Mouse (Mus musculus) CD4-positive, CD25-positive, alpha-beta regulatory T cell, adult 2 months (primary cell): ENCODE data around the gene Bad.

ENCODE experiments used
- DNase-seq: peaks from one replicate; pipeline ENCODE4 v3.0.0-alpha.2; 2012; ENCODE audit warnings: low read depth, low spot score

Gene Bad

DNA sequence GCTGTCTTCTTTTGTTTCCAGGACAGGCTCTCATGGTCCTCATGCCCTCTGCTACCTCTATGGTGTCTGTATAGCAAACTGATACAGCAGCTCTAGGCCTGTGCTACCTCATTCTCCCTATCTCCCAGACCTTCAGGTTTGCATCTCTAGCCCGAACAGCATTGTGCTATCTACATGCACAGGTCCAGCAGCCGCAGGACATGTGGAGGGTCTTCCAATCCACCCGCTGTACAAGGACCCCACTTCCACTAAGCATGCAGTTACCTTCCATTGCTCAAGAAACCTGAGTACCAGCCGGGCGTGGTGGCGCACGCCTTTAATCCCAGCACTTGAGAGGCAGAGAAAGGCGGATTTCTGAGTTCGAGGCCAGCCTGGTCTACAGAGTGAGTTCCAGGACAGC, 27.1 kb upstream of the Bad start:
- no peak for DNase-seq

DNA sequence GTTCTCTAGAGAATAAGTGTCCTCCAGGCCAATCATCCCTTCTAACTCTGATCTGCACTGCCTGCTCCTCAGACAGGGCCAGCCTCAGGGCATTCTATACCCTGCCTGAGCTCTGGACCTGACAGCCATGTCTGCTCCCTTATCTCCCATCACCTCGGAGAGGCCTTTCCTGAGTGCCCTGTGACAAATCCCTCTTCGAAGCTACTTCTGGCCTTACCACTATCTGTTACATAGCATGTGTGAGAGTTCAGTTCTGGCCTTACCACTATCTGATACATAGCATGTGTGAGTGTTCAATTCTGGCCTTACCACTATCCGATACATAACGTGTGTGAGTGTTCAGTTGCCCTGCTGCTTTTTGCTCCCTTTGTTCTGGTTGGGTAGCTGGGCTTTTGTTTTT, 26.4 kb upstream of the Bad start:
- DNase-seq = no peak

DNA sequence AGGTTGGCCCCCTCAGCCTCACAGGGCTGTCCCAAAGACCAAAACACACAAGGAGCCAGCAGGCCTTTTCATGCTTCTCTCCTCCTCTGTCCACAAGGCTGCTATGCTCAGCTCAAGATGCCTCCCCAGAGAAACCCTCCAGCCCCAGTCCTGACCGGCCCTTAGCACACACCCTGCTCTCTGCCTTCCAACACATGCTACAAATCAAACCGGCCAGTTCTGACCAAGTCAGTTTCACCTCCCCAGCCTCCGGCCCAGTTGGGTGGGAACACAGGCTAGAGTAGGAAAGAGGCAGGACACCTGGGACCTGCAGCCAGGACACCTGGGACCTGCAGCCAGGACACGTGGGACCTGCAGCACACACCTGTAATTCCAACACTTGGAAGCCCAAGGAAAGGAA, 25.2 kb upstream of the Bad start:
- no peak for DNase-seq

DNA sequence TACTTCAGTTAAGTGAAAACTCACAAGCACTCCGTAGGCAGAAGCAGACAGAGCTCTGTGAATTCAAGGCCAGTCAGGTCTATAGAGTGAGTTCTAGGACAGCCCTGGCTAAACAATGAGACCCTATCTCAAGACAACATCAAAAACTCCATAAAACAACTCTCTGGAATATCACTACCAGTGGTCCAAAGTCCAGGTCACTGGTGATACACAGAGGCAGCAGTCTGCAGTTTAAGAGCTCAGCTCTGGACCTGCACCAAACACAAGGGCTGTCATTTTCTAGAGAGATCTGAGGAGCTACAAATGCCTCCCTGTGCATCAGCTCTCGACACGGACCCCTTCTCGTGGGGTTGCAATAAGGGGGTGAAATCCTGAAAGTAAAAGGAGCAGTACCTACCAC, 23.3 kb upstream of the Bad start:
- DNase-seq = no peak

DNA sequence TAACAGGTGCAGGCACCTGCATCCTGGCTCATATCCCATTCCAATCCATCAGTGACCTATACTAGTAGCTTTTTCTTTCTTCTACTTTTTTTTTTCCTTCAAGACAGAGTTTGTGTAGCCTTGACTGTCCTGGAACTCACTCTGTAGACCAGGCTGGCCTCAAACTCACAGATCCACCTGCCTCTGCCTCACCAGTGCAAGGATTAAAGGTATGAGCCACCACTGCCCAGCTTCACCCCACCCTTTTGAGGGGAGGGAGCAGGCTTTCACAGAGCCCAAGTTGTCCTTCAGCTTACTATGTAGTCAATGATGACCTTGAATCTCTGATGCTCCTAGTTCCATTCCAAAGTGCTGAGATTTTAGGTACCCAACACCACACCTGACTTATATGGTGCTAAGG, 22.2 kb upstream of the Bad start:
- DNase-seq = no peak

DNA sequence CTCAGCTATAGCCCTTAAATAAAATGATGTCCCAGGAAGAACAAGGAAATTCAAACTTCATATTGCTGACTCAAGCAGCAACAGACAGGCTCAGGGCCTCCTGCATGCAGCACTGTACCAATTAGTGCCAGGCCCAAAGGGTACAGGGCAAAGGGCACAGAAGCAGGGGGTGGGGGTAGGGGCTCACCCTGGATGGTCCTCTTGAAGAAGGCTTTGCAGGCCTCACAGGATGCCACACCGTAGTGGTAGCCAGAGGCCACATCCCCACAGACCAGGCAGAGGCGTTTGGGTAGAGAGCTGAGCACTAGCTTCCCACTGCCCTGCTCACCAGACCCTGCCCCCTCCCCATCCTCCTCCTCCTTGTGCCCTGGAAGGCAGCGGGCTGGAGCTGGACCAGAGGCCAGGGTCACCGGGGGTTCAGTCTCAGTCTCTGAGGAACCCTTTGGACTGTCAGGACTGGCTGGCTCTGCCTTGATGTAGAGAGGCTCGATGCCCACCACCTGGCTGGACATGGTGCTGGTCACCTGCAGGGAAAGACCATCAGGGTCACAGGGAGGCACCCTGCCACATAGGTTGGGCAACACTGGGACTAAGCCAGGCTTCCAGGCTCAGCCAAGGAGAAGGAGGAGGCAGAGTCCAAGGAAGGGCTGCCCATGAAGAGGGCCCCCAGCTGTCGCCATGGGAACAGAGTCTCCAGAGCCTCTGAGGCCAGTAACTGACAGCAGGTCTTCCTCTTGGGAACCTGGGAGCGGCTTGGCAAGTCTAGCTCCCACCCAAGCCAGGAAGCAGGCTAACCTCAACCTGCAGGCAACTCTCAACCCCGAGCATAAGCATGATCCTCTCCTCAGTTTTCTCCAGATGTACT, 21.6 kb upstream of the Bad start:
- no peak for DNase-seq

DNA sequence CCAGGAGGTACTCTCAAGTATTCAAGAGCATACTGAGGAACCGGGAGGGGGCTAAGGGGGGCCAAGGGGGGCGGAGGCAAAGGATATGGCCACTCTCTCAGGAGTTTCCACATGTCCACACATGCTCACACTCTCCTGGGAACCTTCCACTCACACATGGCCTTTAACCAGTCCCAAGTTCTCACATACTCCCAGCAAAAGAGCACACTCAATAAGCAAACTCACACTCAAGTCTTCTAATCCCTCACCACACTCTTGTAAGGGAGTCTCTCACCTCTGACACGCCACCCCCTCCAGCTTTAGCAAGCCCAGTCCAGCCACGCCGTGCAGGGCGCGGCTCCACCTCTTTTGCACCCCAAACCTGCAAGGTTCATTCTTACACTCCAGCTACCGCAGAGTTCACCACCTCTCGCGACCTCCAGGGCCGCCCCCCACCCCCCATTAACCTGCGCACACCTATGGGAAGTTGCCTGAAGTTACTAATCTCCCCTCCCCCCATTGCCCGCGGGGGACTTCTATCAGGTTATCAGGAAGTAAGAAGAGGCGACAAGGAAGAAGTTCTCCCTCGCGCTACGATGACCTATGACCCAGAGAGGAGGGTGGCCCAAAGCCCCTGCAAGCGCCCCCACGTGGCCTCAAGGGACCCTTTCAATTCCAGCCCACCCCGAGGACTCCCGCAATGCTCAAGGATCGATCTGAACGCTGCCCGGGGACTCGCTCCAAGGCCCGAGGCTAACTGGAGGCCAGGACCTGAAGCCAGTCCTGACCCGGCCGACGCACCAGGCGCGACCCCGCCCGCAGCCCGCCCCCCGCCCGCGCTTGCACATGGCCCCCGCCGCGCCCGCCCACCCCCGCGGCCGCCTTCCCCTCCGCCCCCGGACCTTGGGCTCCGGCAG, 20.7 kb upstream of the Bad start:
- DNase-seq = peak; percentile 67

DNA sequence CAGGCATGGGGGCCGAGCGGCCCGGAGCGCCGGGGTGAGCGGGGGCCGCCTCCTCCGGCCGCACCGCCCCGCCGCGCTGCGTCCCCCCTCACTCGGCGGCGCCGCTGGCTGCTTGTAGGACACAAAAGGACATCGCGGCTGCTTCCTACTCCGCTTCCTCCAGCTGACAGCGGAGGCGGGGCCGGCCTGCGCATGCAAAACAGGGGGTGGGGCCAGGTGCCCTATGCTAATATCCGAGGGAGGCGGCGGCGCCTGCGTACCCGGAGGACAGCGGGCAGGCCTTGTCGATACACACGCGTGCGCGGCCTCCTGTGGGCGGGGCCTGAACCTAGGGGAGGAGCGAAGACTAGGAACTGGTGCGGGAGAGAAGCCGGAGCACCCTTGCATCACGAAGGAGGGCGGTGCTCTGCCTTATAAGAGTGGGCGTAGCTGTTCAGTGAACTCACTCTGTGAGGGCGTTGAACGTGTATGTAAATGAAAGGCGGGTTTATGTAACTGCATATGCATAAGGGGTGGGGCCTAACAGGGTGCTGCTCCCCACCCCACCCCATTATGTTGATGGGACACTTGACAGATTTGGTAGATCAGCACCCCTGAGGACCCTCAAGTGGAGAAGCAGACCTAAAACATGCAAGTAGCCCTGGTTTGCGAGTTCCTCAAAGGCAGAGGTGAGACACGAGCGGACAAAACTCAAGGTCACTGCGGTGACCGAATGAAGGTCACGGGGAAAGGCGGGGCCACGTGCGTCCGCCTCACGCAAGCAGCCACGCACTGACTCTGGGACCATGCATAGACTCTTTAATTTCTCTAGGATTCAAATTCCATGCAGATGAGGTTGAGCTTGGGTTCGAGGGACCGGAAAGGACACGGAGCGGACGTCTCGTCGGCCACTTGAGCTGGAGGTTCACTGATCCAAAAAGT, 19.8 kb upstream of the Bad start, which contains the start of gene Esrra:
TSS of gene Esrra (minus strand) at position 167 of the 921 bp plus-strand sequence.
- peak; percentile 100 for DNase-seq

DNA sequence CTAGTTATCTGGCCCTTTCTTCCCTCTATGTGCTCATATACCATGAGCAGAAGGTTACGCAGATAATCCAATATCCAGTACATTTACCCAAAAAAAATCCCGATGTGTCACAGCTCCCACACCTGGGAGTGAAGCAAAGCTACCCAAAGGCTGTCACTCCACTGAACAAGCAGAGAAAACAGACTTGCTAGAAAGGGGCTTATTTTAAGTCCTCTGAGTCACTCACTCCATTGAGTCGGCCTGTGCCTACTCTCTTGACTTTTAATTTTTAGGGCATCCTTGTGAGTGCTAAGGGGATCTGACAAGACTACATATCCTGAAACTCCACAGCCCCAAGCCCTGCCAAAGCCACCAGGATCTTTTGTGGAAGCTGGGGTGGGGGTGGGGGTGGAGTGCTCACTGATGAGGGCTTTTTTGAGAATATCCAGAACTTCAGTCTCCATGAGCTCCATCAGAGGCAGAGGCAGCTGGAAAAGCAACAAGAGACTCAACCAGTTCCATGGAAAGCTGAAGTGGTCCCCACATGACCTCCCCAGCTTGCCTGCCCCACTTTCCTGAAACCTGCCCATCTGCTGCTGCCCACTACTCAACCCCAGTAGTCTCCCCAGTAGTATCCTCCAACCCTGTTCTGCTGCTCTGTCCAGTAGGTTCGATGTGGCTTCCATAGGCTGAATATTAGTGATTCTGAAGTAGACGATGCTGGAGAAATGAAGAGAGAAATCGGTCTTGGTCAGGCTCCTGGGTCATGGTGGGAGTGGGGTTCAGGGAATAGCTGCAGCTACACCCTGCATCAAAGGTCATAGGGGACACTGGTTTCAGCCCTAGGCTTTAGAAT, 18.5 kb upstream of the Bad start:
- DNase-seq = no peak

DNA sequence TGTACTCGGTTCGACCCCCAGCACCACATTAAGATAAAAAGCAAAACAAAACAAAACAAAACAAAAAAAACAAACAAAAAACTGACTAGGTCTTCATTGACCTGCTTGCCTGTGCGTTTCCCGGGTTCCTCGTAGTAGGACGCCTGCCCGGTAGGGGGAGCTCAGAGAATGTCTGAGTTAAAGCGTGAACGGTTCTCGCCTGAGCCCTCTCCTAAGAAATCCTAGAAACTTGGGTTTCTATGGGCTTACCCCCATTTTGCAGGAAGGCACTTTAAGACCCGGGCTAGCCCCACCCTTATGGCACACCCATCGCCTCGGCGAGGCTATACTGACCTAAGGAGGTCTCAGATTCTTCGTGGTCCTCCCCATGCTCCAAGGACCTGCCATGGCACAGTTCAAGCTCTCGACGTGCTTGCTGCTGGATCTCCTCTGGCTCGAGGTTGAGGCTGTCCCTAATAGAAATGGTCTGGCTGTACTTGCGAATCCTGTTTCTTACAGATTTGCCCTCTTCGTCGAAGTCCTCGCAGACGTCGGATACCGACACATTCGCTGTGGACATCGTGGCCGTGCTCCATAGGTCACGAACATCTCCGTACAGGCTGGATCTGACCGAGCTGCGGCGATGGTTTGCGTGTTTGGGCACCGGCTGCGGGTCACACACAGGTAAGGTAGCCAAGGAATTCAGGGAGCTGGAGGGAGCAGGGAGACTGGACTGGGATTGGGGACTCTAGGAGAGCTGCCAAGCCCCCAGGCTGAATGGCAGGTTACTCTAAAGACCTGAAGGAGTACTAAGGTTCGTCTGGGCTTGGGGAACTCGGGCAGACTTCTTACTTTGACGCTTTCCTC, 17.0 kb upstream of the Bad start:
- peak; percentile 87 for DNase-seq

DNA sequence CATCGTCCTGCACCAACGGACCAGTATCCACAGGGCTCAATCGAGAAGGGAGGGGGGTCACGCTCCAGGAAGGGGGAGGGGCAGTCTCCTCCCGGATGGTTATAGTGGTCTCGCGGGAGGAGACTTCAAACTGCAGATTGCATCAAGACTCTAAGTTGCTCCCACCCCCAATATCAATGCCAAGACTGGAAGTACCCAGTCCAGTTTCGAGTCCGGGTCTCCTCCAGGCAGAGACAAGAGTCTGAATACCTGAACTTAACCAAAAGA, 16.4 kb upstream of the Bad start, which contains the start of gene Catsperz:
TSS of gene Catsperz (minus strand) at position 74 of the 267 bp plus-strand sequence.
- DNase-seq = no peak

DNA sequence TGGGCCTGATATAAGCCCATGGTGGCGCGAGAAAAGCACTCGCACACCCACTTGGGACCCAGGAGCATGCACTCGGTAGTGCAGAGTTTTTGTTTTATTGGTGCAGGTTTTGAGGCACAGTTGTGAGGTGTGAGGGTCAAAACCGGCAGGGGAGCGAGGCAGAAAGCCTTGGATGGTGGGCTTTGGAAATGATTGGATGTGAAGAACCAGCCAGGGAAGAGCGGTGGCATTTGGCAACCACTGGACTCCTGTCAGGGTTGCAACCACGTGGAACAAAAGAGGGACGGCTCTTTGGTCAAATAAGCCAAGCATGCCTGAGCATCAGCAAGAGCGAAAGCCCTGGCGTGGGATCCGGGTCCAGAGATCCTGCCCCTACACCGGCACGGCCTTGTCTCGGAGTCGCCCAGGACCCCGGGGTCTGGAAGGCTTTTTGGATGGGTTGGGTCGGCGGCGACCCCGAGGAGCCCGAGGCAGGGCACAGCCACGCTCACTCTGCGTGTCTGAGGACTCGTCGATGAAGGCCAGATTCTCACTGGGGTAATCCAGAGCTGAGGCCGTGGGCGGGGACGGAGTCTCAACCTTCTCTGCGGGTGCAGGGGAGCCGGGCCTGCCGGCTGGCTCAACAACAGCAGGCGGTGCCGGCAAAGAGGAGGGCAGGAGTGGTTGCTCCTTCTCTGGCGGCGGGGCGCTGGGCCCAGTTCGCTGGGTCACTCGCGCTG, 15.9 kb upstream of the Bad start:
- DNase-seq = no peak

DNA sequence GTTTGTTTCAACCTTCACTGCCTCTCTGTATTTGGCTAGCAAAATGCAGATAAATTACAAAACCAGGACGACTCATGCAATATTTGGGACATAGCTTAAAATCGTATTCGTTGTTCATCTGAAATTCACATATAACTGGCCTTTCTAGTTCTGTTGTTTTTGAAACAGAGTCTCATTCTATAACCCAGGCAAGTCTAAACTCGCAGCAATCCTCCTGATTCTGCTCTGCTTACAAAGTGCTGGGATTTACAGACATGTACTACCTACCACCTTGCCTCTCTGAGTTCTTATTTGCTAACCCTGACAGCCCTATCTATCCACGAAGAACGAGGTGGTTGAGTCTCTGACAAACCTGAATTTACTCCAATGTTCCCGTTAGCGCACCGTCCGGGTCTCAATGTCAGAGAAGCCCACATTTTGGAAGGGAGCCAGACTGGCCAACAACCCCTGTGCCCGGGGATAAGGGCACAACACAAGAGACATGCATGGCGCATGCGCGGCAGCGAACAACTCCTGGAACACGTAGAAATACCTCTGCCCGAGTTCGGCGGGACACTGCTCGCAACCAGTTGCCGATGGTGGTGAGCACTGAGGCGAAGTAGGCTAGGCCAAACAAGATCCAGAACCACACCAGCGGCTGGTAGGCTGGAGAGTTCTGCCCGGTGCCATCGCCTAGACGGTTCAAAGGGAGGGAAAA, 15.0 kb upstream of the Bad start:
- DNase-seq = peak; percentile 58

DNA sequence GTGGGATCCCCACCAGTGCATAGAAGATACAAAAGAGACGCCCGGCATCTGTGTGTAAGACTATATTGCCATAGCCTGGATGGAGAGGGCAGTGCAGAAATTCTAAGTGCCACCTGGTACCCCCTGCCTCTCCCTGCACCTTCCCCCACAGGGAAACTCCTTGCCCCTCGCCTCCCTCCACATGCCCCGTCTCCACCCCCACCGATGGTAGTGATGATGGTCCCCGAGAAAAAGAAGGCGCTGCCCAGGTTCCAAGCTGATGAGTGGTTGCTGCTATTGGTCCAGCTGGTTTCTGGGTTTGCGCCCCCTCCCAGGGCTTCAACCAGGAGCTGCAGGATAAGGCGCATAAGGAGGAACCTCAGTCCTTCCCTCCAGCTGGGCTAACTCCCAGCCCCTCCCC, 13.6 kb upstream of the Bad start:
- no peak for DNase-seq

DNA sequence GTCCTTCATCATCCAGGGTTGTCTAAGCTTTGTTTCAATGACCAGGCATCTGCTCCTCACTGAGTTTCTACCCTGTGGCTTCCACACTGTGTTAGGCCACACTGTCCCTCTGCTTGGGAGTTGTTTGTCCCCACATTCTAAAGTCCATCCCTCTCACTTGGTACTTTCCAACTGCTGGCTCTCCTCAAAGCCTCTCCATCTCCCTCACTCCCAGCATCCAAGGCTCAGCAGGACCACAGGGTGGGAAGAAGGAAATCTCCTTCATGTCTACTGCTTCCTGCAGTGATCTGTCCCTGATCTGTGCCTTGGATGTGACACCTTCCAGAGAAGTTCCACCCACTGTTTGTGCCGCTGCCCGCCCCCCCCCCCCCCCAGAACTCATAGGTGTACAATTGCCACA, 10.7 kb upstream of the Bad start:
- DNase-seq = no peak

DNA sequence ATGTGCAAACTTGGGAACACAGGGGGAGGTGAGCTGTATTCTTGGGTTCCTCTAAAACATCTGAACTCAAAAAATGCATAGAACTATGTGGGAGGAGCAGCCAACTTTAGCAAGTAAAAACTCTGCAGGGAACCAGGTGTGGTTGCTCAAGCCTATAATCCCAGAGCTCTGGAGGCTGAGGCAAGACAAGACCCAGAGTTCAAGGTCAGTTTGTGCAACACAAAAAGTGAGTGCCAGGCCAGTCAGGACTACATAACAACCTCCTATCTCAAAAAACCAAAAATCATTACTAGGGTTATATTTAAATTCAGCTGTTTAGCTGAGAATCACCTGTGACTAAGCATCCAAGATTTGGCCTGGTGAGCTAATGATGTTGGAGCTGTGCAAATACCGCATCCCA, 9.6 kb upstream of the Bad start:
- no peak for DNase-seq

DNA sequence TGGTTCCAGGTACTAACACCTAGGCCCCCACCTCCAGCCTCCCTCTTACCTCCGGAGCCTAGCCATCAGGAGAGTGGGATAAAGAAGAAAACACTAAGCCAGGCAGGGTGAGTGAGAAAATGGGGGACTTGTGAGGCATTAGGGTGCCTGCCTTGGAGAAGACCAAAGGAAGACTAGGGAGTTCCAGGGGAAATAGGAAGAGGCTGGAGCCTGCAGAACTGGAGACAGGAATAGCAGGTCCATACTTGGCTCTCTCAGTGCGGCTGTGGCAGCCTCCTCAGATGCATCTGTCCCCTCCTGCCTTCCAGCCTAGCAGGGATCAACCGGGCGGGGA, 8.6 kb upstream of the Bad start:
- no peak for DNase-seq

DNA sequence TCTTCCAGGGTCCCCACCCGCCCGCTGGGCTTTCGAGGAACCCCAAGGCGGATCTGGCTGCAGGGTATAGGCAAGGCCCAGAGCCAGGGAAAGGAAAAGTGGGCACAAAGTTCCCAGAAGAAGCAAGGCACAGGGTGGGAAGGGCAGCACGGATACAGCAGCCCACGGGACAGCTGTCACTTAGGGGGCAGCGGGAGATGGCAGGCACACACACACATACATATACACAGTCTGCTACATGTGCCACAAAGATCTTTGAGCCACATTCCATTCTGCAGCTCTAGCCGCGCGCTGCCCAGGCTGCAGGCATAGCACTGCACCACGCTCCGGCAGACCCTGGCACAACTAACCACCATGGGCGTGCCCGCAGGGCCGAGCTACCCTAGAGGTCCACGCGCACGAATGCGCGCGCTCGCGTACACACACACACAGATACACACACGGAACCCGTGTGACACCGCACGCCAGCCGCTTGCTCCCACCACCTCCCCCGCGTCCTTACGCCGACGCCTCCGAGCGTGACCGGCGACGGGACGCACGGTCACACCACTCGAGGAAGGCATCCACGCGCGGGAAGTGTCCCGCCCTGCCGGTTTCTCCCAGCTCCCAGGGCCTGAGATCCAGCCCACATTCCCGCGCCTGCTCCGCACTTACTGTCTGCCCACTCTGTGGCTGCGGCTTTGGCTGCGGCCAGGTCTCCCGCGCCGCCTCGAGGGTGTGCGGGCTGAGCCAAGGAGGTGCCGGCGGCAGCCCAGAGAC, 8.0 kb upstream of the Bad start:
- DNase-seq = peak; percentile 40
